Mouse (Mus musculus): Measurements from ENCODE around the gene Lhb. TPM values are rescaled to one million over a fixed set of nuclear protein-coding genes. Genes with fewer than 3 reads are reported as not detected.
A peak's percentile ranks its signal among the peaks of the same experiment; 100 is the strongest.

Lhb gene
- polyA plus RNA-seq, 1 experiment from 2014 or later, result not detected

GRCm38 (mm10) chr7:45414740-45415224, 5.8 kb upstream of the Lhb start:
- Histone ChIP-seq H3K9ac (replicated peaks) (no peak overlapping the region), H3K27ac (no peak overlapping the region), H3K4me3 (replicated peaks) (0 out of 2 replicates have a peak overlapping the region, but pooled peaks have one; percentile 58), H3K4me1 (replicated peaks) (peaks cover 38% of the 10 kb centered on the region), H3K27me3 (peaks cover 99% of the 10 kb centered on the region), H3K9me3 (no peaks in the 10 kb centered on the region), H3K4me2 (peak overlapping the region; percentile 84; the same call in 1 of the 2 replicates), H3K36me3 (no peaks in the 10 kb centered on the region)
- 42% methylated on average over 12 of the region's 12 CpGs for WGBS
- ATAC-seq (ENCODE audit: insufficient number of reproducible peaks, insufficient read depth, low FRiP score, low TSS enrichment, low read depth), result no peak

DNA sequence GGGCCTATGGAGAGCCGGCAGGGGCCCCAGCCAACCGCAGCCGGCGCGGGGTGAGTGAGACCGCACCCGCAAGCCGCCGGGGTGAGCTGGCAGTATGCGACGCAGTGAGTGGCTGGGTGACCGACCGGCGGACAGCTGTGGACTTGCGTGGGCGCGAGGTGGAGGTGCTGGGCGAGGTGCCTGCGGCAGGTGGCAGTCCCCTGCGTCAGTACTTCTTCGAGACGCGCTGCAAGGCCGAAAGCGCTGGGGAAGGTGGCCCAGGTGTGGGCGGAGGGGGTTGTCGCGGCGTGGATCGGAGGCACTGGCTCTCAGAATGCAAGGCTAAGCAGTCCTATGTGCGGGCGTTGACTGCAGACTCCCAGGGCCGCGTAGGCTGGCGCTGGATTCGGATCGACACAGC, 5.0 kb upstream of the Lhb start:
- Histone ChIP-seq H3K27ac (no peak overlapping the region), H3K4me1 (replicated peaks) (peaks cover 46% of the 10 kb centered on the region), H3K36me3 (peaks cover 1% of the 10 kb centered on the region; the same call in 1 of the 2 replicates), H3K9ac (replicated peaks) (no peak overlapping the region), H3K9me3 (no peaks in the 10 kb centered on the region), H3K4me2 (peak overlapping the region; percentile 36), H3K27me3 (peaks cover 99% of the 10 kb centered on the region), H3K4me3 (replicated peaks) (peak overlapping the region; percentile 21)
- no peak for ATAC-seq (ENCODE audit: insufficient number of reproducible peaks, insufficient read depth, low FRiP score, low TSS enrichment, low read depth)
- 14% methylated on average over 37 of the region's 37 CpGs for WGBS

DNA sequence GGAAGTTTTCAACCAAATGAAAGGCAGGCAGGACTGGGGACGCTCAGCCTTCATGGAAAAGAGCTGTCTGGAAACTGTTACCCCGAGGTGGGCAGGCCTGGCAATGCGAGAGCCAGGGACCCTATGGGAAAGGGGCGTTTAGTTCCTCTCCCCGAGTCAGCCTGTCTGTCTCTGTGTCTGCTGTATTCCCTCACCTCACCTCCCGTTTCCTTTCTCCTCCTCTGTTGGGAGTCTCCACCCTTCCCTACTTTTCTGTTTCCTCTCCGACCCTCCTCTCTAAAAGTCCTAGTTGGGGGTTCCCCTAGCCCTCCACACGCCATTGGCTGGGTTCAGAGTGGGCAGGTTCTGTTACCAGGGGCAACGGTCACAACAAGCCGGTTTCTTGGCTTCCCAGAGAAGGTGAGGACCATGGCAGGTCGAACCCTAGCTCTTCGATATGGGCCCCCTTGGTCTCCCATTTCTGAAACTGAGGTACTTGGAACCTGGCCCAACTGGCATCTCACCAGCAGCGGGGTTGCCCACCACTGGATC, 2.6 kb upstream of the Lhb start:
- peaks cover 25% of the 10 kb centered on the region for H3K36me3 ChIP-seq
- no peak overlapping the region for H3K27ac ChIP-seq
- peak overlapping the region; percentile 34 for H3K4me2 ChIP-seq
- whole genome bisulfite sequencing, result 9% methylated on average over 13 of the region's 13 CpGs
- H3K9me3 ChIP-seq, result no peaks in the 10 kb centered on the region
- peaks cover 47% of the 10 kb centered on the region for H3K4me1 ChIP-seq (replicated peaks)
- no peak overlapping the region for H3K9ac ChIP-seq (replicated peaks)
- peaks cover 86% of the 10 kb centered on the region for H3K27me3 ChIP-seq
- peak overlapping the region; percentile 11 for H3K4me3 ChIP-seq (replicated peaks)
- no peak for ATAC-seq (ENCODE audit: insufficient number of reproducible peaks, insufficient read depth, low FRiP score, low TSS enrichment, low read depth)

GRCm38 (mm10) chr7:45419859-45420614, 583 bp upstream of the Lhb start:
- Histone ChIP-seq H3K27ac (no peak overlapping the region), H3K4me2 (peak overlapping the region; percentile 43), H3K4me3 (replicated peaks) (peak overlapping the region; percentile 16), H3K9ac (replicated peaks) (peak overlapping the region; percentile 37; the same call in 1 of the 2 replicates), H3K4me1 (replicated peaks) (peaks cover 33% of the 10 kb centered on the region), H3K9me3 (no peaks in the 10 kb centered on the region), H3K36me3 (peaks cover 45% of the 10 kb centered on the region), H3K27me3 (peaks cover 66% of the 10 kb centered on the region)
- WGBS, result 9% methylated on average over 27 of the region's 27 CpGs
- no peak for ATAC-seq (ENCODE audit: insufficient number of reproducible peaks, insufficient read depth, low FRiP score, low TSS enrichment, low read depth)

GRCm38 (mm10) chr7:45421194-45421593, 574 bp downstream of the Lhb start:
- Histone ChIP-seq H3K9me3 (no peaks in the 10 kb centered on the region), H3K27me3 (peaks cover 54% of the 10 kb centered on the region), H3K9ac (replicated peaks) (no peak overlapping the region), H3K4me1 (replicated peaks) (peaks cover 26% of the 10 kb centered on the region), H3K4me2 (no peak overlapping the region), H3K27ac (no peak overlapping the region), H3K36me3 (peaks cover 56% of the 10 kb centered on the region), H3K4me3 (replicated peaks) (no peak overlapping the region)
- WGBS, result 91% methylated on average over 14 of the region's 14 CpGs
- ATAC-seq (ENCODE audit: insufficient number of reproducible peaks, insufficient read depth, low FRiP score, low TSS enrichment, low read depth), result no peak

GRCm38 (mm10) chr7:45426556-45426955, 5.9 kb downstream of the Lhb start:
- no peak overlapping the region for H3K4me2 ChIP-seq
- no peaks in the 10 kb centered on the region for H3K9me3 ChIP-seq
- no peak overlapping the region for H3K9ac ChIP-seq (replicated peaks)
- no peaks in the 10 kb centered on the region for H3K4me1 ChIP-seq (replicated peaks)
- peaks cover 98% of the 10 kb centered on the region for H3K36me3 ChIP-seq
- no peak overlapping the region for H3K27ac ChIP-seq
- 94% methylated on average over 8 of the region's 8 CpGs for whole genome bisulfite sequencing
- 0 out of 2 replicates have a peak, but pooled peaks cover under 1% of the 10 kb centered on the region for H3K27me3 ChIP-seq
- H3K4me3 ChIP-seq (replicated peaks), result no peak overlapping the region
- no peak for ATAC-seq (ENCODE audit: insufficient number of reproducible peaks, insufficient read depth, low FRiP score, low TSS enrichment, low read depth)

DNA sequence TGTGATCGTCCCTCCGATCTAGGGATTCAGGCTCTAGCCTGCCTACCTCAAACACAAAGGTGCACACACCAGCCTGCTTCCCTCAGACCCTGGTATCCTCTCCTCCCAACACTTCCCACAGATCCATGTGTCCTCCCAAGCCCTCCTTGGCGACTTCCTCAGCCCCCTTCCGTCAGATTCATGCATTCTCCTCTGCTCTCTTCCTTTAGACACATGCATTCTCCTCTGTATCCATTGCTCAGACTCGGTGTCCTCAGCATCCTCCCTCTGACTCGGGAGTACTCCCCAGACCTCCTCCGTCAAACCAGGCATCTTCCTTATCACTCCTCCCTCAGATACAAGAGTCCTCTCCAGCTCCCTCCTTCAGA, 13.2 kb downstream of the Lhb start:
- 3% methylated on average over 7 of the region's 7 CpGs for WGBS
- H3K4me1 ChIP-seq (replicated peaks), result peaks cover 43% of the 10 kb centered on the region
- H3K27ac ChIP-seq, result peak overlapping the region; percentile 90
- H3K4me2 ChIP-seq, result peak overlapping the region; percentile 95
- H3K9me3 ChIP-seq, result no peaks in the 10 kb centered on the region
- no peaks in the 10 kb centered on the region for H3K27me3 ChIP-seq
- no peak for ATAC-seq (ENCODE audit: insufficient number of reproducible peaks, insufficient read depth, low FRiP score, low TSS enrichment, low read depth)
- H3K9ac ChIP-seq (replicated peaks), result peak overlapping the region; percentile 84
- H3K4me3 ChIP-seq (replicated peaks), result peak overlapping the region; percentile 87
- peaks cover 34% of the 10 kb centered on the region for H3K36me3 ChIP-seq

- Histone ChIP-seq H3K9ac (replicated peaks) (peak within 1 kb of the TSS; percentile 84), H3K27ac (peak within 1 kb of the TSS; percentile 90), H3K36me3 (peaks cover 31% of the 10 kb centered on the region), H3K4me1 (replicated peaks) (peaks cover 43% of the 10 kb centered on the region), H3K4me3 (replicated peaks) (peak within 1 kb of the TSS; percentile 87), H3K4me2 (peak within 1 kb of the TSS; percentile 95), H3K9me3 (no peaks in the 10 kb centered on the region), H3K27me3 (no peaks in the 10 kb centered on the region)
- ATAC-seq (ENCODE audit: insufficient number of reproducible peaks, insufficient read depth, low FRiP score, low TSS enrichment, low read depth), result peak; percentile 94
- WGBS, result under 1% methylated on average over 45 of the region's 45 CpGs
Measured at GRCm38 (mm10) chr7:45434203-45435015, 13.8 kb downstream of the Lhb start, which contains the start of gene Gys1. TSS of gene Gys1 (plus strand) at chr7:45434844.

DNA sequence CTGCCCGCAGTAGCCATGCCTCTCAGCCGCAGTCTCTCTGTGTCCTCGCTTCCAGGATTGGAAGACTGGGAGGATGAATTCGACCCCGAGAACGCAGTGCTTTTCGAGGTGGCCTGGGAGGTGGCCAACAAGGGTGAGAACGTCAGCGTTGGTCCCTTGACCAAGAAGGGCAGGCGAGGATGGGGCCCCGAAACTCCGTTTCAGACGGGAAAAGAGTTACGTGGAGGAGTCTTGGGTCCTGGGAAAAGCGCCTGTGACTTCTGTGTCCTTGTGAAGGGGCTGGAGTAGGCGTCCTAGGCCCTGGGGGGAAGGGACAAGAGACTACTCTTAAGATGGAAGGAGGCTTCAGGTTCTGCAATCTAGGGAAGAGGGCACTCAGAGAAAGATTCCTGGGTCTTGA, 14.4 kb downstream of the Lhb start:
- peak overlapping the region; percentile 76 for H3K9ac ChIP-seq (replicated peaks)
- peak overlapping the region; percentile 87 for H3K4me3 ChIP-seq (replicated peaks)
- H3K9me3 ChIP-seq, result no peaks in the 10 kb centered on the region
- H3K36me3 ChIP-seq, result peaks cover 31% of the 10 kb centered on the region
- no peak; the same call in 1 of the 2 replicates for ATAC-seq (ENCODE audit: insufficient number of reproducible peaks, insufficient read depth, low FRiP score, low TSS enrichment, low read depth)
- peaks cover 43% of the 10 kb centered on the region for H3K4me1 ChIP-seq (replicated peaks)
- no peaks in the 10 kb centered on the region for H3K27me3 ChIP-seq
- 3% methylated on average over 16 of the region's 16 CpGs for WGBS
- H3K27ac ChIP-seq, result peak overlapping the region; percentile 46
- peak overlapping the region; percentile 95 for H3K4me2 ChIP-seq

GRCm38 (mm10) chr7:45436444-45436843, 15.8 kb downstream of the Lhb start:
- WGBS, result 86% methylated on average over 5 of the region's 5 CpGs
- peaks cover 43% of the 10 kb centered on the region for H3K4me1 ChIP-seq (replicated peaks)
- no peaks in the 10 kb centered on the region for H3K27me3 ChIP-seq
- H3K9me3 ChIP-seq, result no peaks in the 10 kb centered on the region
- H3K4me3 ChIP-seq (replicated peaks), result no peak overlapping the region
- H3K27ac ChIP-seq, result no peak overlapping the region
- 0 out of 2 replicates have a peak overlapping the region, but pooled peaks have one; percentile 1 for H3K9ac ChIP-seq (replicated peaks)
- H3K36me3 ChIP-seq, result peaks cover 31% of the 10 kb centered on the region
- ATAC-seq (ENCODE audit: insufficient number of reproducible peaks, insufficient read depth, low FRiP score, low TSS enrichment, low read depth), result no peak
- peak overlapping the region; percentile 95 for H3K4me2 ChIP-seq

DNA sequence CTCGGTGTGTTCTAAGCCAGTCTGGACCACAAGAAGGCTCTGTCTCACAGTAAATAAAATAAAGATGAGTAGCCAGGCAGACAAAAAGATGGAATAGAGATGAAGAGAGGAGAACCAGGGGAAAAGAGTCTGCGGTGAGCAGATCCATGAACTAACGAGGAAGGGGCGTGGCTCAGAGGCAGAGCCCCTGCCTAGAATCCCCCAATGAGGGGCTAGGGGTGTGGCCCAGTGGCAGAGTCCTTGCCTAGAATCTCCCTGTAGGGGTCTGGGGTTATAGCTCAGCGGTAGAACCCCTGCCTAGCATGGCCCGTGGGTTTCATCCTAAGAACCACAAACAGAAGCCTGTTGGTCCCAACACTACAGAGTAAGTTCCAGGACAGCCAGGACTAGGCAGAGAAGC, 16.4 kb downstream of the Lhb start:
- WGBS, result 24% methylated on average over 6 of the region's 6 CpGs
- Histone ChIP-seq H3K4me1 (replicated peaks) (peaks cover 43% of the 10 kb centered on the region), H3K9me3 (no peaks in the 10 kb centered on the region), H3K36me3 (peaks cover 29% of the 10 kb centered on the region), H3K27ac (peak overlapping the region; percentile 24; the same call in 1 of the 2 replicates), H3K9ac (replicated peaks) (no peak overlapping the region), H3K4me2 (peak overlapping the region; percentile 48), H3K4me3 (replicated peaks) (peak overlapping the region; percentile 8; the same call in 1 of the 2 replicates), H3K27me3 (no peaks in the 10 kb centered on the region)
- ATAC-seq (ENCODE audit: insufficient number of reproducible peaks, insufficient read depth, low FRiP score, low TSS enrichment, low read depth), result no peak

All from limb, embryonic 12.5 days (tissue).